Mouse (Mus musculus) ZHBTc4 (cell line): ENCODE measurements around the gene Fam84b.
A peak's percentile ranks its signal among the peaks of the same experiment; 100 is the strongest.
"Not testable (repeated sequence)": the region's sequence is repeated elsewhere in the genome, so short reads cannot be mapped to it uniquely, and the experiment has no call there.

ENCODE experiments used
- DNase-seq: peaks from one replicate; pipeline ENCODE4 v3.0.0-alpha.2; 2011; ENCODE audit warnings: low read depth, low spot score

Fam84b gene

GRCm38 (mm10) chr15:60853231-60853999, at the start of gene Fam84b:
Gene Fam84b (minus strand): TSS chr15:60853778.
- peak; percentile 33 for DNase-seq

- DNase-seq: no peak
Measured at GRCm38 (mm10) chr15:60898187-60898965, 44.8 kb upstream of the Fam84b start.

- DNase-seq: no peak
Measured at GRCm38 (mm10) chr15:60896040-60896439, 42.5 kb upstream of the Fam84b start.

GRCm38 (mm10) chr15:60892976-60893463, 39.4 kb upstream of the Fam84b start:
- no peak for DNase-seq

- DNase-seq: no peak
Measured at GRCm38 (mm10) chr15:60888724-60889123, 35.1 kb upstream of the Fam84b start.

GRCm38 (mm10) chr15:60875721-60876120, 22.1 kb upstream of the Fam84b start:
- DNase-seq: no peak

GRCm38 (mm10) chr15:60862417-60862816, 8.8 kb upstream of the Fam84b start:
- no peak for DNase-seq

GRCm38 (mm10) chr15:60855112-60855511, 1.5 kb upstream of the Fam84b start:
- no peak for DNase-seq

GRCm38 (mm10) chr15:60854151-60854550, 573 bp upstream of the Fam84b start:
- DNase-seq: no peak

- no peak for DNase-seq
Measured at GRCm38 (mm10) chr15:60848630-60849029, 4.9 kb downstream of the Fam84b start.

GRCm38 (mm10) chr15:60846291-60846690, 7.3 kb downstream of the Fam84b start:
- no peak for DNase-seq

GRCm38 (mm10) chr15:60845886-60846285, 7.7 kb downstream of the Fam84b start:
- no peak for DNase-seq

GRCm38 (mm10) chr15:60841785-60842184, 11.8 kb downstream of the Fam84b start:
- DNase-seq: no peak

- not testable (repeated sequence) for DNase-seq
Measured at GRCm38 (mm10) chr15:60841312-60841711, 12.3 kb downstream of the Fam84b start.

- no peak for DNase-seq
Measured at GRCm38 (mm10) chr15:60840296-60840670, 13.3 kb downstream of the Fam84b start.

- DNase-seq: peak; percentile 94
Measured at GRCm38 (mm10) chr15:60839539-60840295, 13.9 kb downstream of the Fam84b start.

GRCm38 (mm10) chr15:60838135-60838534, 15.4 kb downstream of the Fam84b start:
- no peak for DNase-seq

GRCm38 (mm10) chr15:60837719-60838118, 15.9 kb downstream of the Fam84b start:
- DNase-seq: no peak

- no peak for DNase-seq
Measured at GRCm38 (mm10) chr15:60836321-60836720, 17.3 kb downstream of the Fam84b start.

- no peak for DNase-seq
Measured at GRCm38 (mm10) chr15:60834598-60835571, 18.7 kb downstream of the Fam84b start.
